Mouse (Mus musculus): Measurements from ENCODE around the gene Rap2a.

DNA sequence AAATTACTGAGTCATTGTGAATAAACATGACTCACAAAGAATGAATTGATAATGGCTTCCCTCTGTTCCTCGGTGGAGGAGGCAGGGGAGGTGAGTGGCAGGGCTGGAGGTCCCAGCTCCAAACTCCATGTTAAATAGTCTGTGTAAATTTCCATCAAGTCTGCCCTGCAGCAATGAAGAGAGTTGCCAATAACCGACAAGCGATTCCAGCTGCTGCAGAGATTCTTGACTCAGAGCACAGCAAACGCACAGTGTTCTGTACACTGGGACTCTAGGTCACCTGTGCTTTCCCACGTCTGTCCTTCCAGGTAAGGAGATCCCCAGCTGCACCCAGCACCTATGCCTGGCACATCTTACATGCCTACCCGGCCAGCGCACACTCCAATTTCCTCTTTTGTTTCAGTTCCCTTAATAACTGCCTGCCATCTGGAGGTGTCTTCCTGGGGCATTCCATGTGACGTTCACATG is 44.3 kb upstream of the Rap2a start:
- TF ChIP-seq EP300 (IDR thresholded peaks at IDR 0.05), result no peak
- TF ChIP-seq CTCF (IDR thresholded peaks at IDR 0.05), result no peak
